Mouse (Mus musculus): Measurements from ENCODE around the gene Slc25a3.

The Slc25a3 gene

GRCm38 (mm10) chr10:91100101-91100500, 23.8 kb downstream of the Slc25a3 start:
- DNase-seq (ENCODE audit: extremely low spot score, low read depth, low spot score): no peak

- DNase-seq (ENCODE audit: extremely low spot score, low read depth, low spot score): no peak
Observed at GRCm38 (mm10) chr10:91098056-91098455, 25.8 kb downstream of the Slc25a3 start.

- DNase-seq (ENCODE audit: extremely low spot score, low read depth, low spot score): no peak
Observed at GRCm38 (mm10) chr10:91094251-91095104, 29.4 kb downstream of the Slc25a3 start.

GRCm38 (mm10) chr10:91092812-91093211, 31.0 kb downstream of the Slc25a3 start:
- no peak for DNase-seq (ENCODE audit: extremely low spot score, low read depth, low spot score)

- DNase-seq (ENCODE audit: extremely low spot score, low read depth, low spot score): no peak
Observed at GRCm38 (mm10) chr10:91083393-91083927, 40.4 kb downstream of the Slc25a3 start.

- DNase-seq (ENCODE audit: extremely low spot score, low read depth, low spot score): peak; percentile 90
Observed at GRCm38 (mm10) chr10:91082550-91083392, 41.1 kb downstream of the Slc25a3 start, which contains the start of the genes Apaf1 and Ikbip. Gene Apaf1 (minus strand): TSS chr10:91082770. Gene Ikbip (plus strand): TSS chr10:91082940.

GRCm38 (mm10) chr10:91081959-91082507, 41.8 kb downstream of the Slc25a3 start:
- DNase-seq (ENCODE audit: extremely low spot score, low read depth, low spot score): no peak

GRCm38 (mm10) chr10:91080540-91080939, 43.3 kb downstream of the Slc25a3 start:
- DNase-seq (ENCODE audit: extremely low spot score, low read depth, low spot score): no peak

- DNase-seq (ENCODE audit: extremely low spot score, low read depth, low spot score): no peak
Observed at GRCm38 (mm10) chr10:91076667-91077066, 47.2 kb downstream of the Slc25a3 start.

- DNase-seq (ENCODE audit: extremely low spot score, low read depth, low spot score): no peak
Observed at GRCm38 (mm10) chr10:91073345-91073744, 50.5 kb downstream of the Slc25a3 start.

GRCm38 (mm10) chr10:91071768-91072167, 52.1 kb downstream of the Slc25a3 start:
- no peak for DNase-seq (ENCODE audit: extremely low spot score, low read depth, low spot score)

Measured in hindlimb bud, embryonic 11.5 days (tissue).